Mouse (Mus musculus) kidney, adult 2 months (tissue): Measurements from ENCODE around the gene Gon4l.
"Not testable (repeated sequence)": the region's sequence is repeated elsewhere in the genome, so short reads cannot be mapped to it uniquely, and the experiment has no call there.

Experiments used
- CTCF ChIP-seq: fragments of 200-500 bp; conservative IDR thresholded peaks from 2 replicates; pipeline ENCODE4 v1.5.1; 2011; ENCODE audit warnings: low read depth, mild to moderate bottlenecking, control low read depth, low read length, moderate library complexity, mixed read lengths; ENCODE audit not compliant: insufficient read depth, insufficient read length
- POLR2A ChIP-seq: fragments of 200-500 bp; IDR thresholded peaks from one replicate; pipeline ENCODE4 v1.6.1; 2011; ENCODE audit warnings: low read depth, low read length, control low read depth

GRCm38 (mm10) chr3:88831177-88832121, 3.6 kb upstream of the Gon4l start:
- not testable (repeated sequence) for TF ChIP-seq POLR2A, CTCF
